Mouse (Mus musculus) fibroblast of lung, adult 2 months (primary cell): ENCODE measurements at regions not wholly inside any gene's neighbourhood (a gene's known extent, or its start where the extent isn't known, plus 50 kb on each side); places are given as distances from the start of the nearest gene placed in this dataset.

ENCODE experiments used
- DNase-seq: peaks from one replicate; pipeline ENCODE4 v3.0.0-alpha.2; 2011; ENCODE audit warnings: low read depth

DNA sequence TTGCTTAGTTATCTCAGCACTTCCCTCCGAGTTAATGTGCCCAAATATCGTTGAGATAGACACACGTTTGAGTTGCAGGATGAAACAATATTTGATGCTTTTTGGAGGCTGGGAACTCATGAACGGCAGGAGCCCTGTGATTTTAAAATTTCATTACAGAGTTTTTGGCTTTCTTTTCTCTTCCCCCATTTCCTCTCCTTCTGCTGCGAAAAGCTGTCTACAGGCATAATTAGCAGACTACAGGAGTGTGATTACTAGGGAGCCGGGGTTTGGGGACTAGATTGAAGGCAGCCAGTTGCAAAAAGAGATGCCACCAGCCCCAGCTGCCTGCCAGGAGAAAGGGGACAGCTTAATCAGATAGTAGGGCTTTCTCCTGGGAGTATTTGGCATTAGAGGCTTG is 274.2 kb upstream of the Mki67 start:
- DNase-seq = no peak

DNA sequence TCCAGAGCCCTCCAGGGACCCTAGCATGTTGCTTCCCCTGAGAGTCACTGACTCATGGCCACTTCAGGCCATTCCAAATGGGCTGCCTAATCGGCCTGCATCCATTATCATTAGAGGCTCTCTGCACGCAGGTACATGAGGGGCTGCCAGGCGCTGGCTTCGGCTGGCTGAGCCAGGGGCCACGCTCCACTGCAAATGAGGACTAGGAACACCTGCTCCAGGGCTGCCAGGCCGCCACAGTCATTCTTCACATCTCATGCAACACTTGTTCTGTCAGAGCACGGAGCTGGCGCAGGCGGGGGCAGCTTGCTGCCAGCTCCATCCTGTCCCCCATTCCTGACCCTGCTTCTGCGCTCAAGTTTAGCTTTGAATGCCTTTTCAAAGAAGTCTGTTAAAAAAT is 280.7 kb upstream of the Mki67 start:
- DNase-seq = no peak

DNA sequence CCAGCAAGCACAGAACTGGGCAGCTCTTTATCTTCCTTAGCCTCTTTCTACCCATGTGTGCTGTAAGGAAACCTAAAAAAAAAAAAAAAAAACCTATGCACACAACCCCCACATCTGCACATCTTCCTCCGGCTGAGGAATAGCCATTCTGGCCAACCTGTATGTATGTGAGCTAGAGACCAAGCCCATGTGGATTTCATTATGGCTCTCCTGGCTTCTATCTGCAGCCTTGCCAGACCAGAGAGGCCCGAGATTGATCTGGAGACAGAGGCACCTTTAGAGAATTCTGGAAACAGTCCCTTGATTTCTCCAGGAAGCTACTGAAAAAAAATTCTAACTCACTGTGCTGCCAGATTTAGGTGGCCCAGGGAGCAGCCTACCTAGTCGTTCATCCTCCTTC is 281.5 kb upstream of the Mki67 start:
- DNase-seq = no peak

- DNase-seq = no peak
Observed at GRCm38 (mm10) chr7:136002382-136002781, 286.2 kb upstream of the Mki67 start.

DNA sequence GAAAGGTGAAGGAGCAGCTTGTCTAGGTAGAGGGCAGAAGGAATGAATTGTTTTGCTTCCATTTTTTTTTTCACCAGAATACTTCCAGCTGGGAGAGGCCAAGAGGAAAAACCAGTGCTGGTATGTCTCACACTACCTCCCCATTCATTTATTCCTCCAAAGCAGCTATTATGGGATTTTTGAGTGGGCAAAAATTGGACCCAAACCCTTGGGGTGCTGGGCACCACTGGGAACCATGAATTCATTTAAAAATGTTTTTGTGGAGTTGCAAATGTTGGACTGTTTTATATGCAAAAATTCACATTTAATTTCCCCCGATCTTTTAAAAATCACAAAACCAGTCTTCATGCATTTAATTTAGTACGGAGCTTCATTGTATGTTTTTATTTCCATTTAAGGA is 287.1 kb upstream of the Mki67 start:
- DNase-seq = no peak

GRCm38 (mm10) chr7:136007796-136008455 is 291.8 kb upstream of the Mki67 start:
- DNase-seq = no peak

- no peak for DNase-seq
Observed at GRCm38 (mm10) chr7:136008486-136008885, 292.3 kb upstream of the Mki67 start.

DNA sequence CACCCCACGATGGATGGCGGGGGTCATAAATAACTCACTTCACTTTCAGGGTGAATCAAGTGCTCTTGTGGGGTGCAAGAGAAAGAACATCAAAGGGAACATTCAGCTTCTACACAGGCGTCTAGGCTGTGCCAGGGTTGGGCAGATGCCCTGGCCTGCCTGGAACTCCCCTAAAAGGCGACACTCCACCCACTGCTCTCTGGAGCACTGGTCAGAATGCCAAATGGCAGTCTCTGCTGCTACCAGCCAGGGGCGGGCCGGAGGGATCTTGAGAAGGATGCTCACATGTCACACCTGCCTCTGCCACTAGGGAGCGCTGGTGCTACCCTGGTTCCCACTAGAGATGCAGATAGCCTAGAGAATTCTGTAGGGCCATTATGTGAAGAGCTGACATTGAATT is 293.9 kb upstream of the Mki67 start:
- no peak for DNase-seq

GRCm38 (mm10) chr7:136014706-136015105 is 298.5 kb upstream of the Mki67 start:
- DNase-seq = no peak

- no peak for DNase-seq
Observed at GRCm38 (mm10) chr7:136016918-136017317, 300.8 kb upstream of the Mki67 start.

- no peak for DNase-seq
Observed at GRCm38 (mm10) chr7:136020577-136020976, 304.4 kb upstream of the Mki67 start.

GRCm38 (mm10) chr7:136021071-136021470 is 304.9 kb upstream of the Mki67 start:
- no peak for DNase-seq

DNA sequence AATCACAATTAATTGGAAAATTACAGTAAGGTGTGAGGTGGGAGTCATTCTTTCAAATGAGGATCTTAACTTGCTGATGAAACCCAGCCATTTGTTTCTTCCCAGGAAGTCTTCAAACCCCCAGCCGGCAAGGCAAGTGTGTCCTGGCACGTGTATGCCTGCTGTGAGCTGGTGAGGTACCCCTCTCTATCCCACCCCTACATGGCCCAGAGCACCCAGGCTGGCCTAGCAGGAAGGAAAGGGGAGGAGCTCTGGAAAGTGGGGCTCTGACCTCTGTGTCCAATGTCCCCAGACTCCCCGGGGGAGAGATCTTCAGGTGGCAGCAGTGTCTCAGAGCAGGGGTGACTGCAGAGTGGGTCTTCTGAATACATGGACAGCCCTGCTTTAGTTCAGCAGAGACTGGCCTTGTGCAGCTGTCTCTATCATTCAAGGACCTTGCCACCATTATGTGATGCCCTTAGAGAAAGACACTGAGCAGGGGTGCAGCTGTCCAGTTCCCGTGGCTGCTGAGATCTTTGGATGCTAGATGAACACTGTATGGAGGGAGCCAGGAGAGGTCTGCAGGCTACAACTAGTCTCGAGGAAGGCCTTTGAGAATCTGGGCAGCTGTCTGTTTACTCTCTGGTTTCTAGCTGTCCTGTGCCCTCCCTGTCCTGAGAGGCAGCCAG is 306.8 kb upstream of the Mki67 start:
- DNase-seq = no peak

- no peak for DNase-seq
Observed at GRCm38 (mm10) chr7:136026451-136026850, 310.3 kb upstream of the Mki67 start.

GRCm38 (mm10) chr7:136032026-136032425 is 315.9 kb upstream of the Mki67 start:
- DNase-seq = no peak

GRCm38 (mm10) chr7:136033536-136033935 is 317.4 kb upstream of the Mki67 start:
- DNase-seq = no peak

GRCm38 (mm10) chr7:136035735-136036134 is 319.6 kb upstream of the Mki67 start:
- DNase-seq = no peak

DNA sequence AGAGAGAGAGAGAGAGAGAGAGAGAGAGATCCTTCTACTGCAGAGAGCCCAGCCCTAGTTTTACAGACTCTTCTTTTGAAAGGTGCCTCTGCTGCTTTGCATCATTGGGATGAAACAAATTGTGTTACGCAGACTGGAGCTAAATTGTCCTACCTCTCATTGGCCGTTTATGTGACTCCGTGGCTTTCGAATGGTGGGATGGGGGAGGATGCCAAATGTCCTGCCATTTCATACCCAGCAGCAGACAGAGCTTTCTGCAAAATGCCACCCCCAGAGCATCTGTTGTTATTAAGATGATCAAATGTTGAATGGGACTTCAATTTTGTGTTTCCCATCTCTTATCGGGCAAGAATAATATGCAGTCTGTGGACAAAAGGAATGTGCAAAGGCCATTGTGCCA is 321.9 kb upstream of the Mki67 start:
- no peak for DNase-seq

DNA sequence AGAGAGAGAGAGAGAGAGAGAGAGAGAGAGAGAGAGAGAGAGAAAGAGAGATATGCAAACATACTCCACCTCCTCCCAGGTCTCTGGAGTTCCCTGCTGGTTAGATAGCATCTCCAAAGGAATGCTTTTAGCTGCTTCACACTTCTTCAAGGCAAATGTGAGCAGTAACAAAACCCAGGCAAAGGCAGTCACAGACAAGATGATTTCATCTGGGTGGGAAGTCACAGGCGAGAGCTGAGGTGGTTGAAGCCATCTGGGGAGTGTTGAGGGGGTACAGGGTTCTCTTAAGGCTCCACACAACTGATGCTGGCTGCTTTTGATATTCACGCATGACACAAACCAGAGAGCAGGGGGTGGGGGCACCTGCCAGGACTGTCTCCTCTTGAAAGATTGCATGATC is 322.7 kb upstream of the Mki67 start:
- no peak for DNase-seq

- DNase-seq = no peak
Observed at GRCm38 (mm10) chr7:136041921-136042320, 325.8 kb upstream of the Mki67 start.

DNA sequence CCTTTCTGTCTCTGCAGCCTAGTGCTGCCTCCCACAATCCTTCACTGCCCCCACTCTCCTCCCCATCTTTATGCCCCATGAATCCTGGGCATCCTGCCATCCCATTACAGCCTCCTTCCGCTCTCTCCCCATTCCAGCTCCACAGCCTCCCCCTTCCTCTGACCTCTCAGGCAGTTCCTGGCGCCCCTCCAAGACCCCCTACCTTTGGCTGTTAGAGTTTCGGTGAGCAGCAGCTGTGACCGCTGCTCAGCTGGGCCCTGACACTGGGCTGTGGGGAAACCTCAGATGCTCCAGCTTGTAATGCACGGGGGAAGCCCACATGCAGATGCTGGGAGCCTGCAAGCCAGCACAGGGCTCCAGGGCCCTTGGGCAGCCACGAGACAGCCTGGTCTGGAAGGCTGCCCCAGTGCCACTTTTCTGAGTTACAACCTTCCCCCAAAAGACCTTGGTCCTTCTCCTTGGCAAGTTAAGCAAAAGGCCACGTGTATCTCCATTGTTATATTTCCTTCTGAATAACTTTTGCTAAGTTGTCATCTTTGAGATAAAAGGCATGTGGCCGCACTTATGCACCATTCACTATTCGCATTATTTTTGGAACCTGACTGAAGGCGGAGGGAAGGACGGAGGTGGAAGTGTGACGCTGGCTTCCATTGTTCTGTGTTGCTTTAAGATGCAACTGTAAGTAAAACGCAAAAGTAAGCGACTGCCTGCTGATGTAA is 330.6 kb upstream of the Mki67 start:
- no peak for DNase-seq

DNA sequence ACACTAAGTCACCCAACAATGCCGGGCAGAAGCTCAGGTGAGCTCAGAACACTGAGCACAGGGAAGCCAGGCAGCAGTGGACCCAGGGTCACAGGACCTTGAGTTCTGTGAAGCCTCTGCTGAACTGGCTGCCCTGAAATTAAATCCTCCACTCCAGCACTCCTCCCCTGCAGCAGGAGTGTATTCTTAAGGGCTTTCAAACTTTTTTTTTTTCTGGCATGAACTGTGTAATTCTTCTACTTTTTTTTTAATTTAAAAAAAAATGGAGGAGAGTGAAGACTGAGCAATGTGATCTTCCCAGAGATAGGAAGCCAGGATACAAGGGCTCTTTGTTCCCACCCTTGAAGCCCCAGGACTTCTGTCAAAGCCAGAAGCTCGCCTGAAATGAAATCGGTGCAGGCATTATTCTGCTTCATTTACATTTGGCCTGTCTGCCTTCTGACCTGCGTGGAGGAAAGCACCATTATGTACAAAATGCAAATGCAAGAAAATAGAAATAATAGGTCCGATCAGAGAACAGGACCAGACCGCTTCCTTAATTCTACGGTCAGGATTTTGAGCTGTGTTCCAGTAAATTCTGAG is 331.3 kb upstream of the Mki67 start:
- no peak for DNase-seq
